Mouse (Mus musculus) brain, embryonic 14.5 days (tissue): ENCODE measurements around the gene Evx2. TPM values are rescaled to one million over a fixed set of nuclear protein-coding genes. Genes with fewer than 3 reads are reported as not detected.
A peak's percentile ranks its signal among the peaks of the same experiment; 100 is the strongest.

Experiments
- DNase-seq: peaks from one replicate; pipeline ENCODE4 v3.0.0-alpha.2; 2011; ENCODE audit warnings: low read depth
- CTCF ChIP-seq: fragments of 200-500 bp; IDR thresholded peaks from 2 replicates; pipeline ENCODE4 v1.5.1; 2012; ENCODE audit warnings: inconsistent platforms, mild to moderate bottlenecking, moderate library complexity, borderline replicate concordance; ENCODE audit not compliant: insufficient read depth, insufficient read length; ENCODE audit errors: extremely low read depth
- POLR2A ChIP-seq: fragments of 200-500 bp; IDR thresholded peaks from 2 replicates; pipeline ENCODE4 v1.6.1; 2012; ENCODE audit warnings: mild to moderate bottlenecking, inconsistent platforms, borderline replicate concordance; ENCODE audit not compliant: poor library complexity, insufficient read depth, insufficient read length, severe bottlenecking; ENCODE audit errors: extremely low read depth
- polyA plus RNA-seq: library from polyadenylated mRNA; depleted of rRNA; stranded (reverse); fragments of >200 nt; gene quantifications from 2 replicates; pipeline ENCODE4 v1.2.3, GENCODE M21; 2012; rRNA removed

Evx2 gene
- 1.7 and 4.6 TPM in 2 replicates for polyA plus RNA-seq

- TF ChIP-seq POLR2A (no peak), CTCF (no peak)
- peak; percentile 47 for DNase-seq
Observed at GRCm38 (mm10) chr2:74659507-74660005, at the start of gene Evx2. Gene Evx2 (minus strand): TSS chr2:74659557.

GRCm38 (mm10) chr2:74708676-74709075 lies 49.3 kb upstream of the Evx2 start:
- TF ChIP-seq CTCF (no peak), POLR2A (no peak)
- no peak for DNase-seq

- DNase-seq: no peak
- no peak for TF ChIP-seq POLR2A
- TF ChIP-seq CTCF: no peak
Observed at GRCm38 (mm10) chr2:74707599-74707998, 48.2 kb upstream of the Evx2 start.

GRCm38 (mm10) chr2:74706393-74706960 lies 47.1 kb upstream of the Evx2 start:
- DNase-seq: no peak
- no peak for TF ChIP-seq CTCF
- no peak for TF ChIP-seq POLR2A

DNA sequence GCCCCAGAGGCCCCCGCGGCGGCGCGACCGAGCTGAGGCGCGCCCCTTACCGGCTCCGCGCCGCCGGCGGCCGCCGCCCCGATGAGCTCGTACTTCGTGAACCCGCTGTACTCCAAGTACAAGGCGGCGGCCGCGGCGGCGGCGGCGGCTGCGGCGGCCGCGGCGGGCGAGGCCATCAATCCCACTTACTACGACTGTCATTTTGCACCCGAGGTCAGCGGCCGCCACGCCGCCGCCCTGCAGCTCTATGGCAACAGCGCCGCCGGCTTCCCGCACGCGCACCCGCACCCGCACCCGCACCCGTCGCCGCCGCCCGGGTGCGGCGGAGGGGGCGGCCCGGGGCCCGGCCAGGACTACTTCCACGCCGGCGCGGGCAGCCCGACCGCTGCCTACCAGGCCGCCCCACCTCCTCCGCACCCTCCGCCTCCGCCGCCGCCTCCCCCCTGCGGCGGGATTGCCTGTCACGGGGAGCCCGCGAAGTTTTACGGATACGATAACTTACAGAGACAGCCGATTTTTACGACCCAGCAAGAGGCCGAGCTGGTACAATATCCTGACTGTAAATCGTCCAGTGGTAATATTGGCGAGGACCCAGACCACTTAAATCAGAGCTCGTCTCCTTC lies 46.2 kb upstream of the Evx2 start:
- DNase-seq: no peak
- no peak for TF ChIP-seq POLR2A

DNA sequence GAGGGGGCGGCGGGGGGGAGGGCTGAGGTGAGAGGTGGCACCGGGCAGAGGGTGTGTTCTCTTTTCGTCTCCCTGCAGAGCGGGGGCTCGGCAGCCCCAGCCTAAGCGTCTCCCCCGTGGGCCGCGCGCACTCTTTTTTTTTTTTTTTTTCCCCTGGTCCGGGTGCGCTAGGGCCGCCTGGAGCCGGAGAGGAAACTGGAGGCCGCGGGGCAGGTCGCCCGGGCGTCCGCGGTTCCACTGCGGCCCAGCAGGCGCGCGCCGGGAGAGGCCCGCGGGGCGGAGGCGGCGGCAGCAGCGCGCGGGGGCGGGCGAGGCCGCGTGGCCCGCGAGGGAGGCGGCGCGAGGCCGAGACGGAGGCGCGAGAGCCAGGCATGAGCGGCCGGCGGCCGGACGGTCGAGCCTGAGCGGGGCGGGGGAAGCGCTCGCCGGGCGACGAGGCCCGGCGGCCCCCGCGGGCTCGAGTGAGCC lies 45.7 kb upstream of the Evx2 start:
- TF ChIP-seq CTCF: no peak
- TF ChIP-seq POLR2A: no peak
- no peak for DNase-seq

- no peak for TF ChIP-seq POLR2A
- no peak for TF ChIP-seq CTCF
- DNase-seq: no peak
Observed at GRCm38 (mm10) chr2:74704393-74704998, 45.1 kb upstream of the Evx2 start, which contains the start of gene Hoxd8. Gene Hoxd8 (plus strand): TSS chr2:74704615.

- TF ChIP-seq POLR2A (no peak), CTCF (no peak)
- DNase-seq: no peak
Observed at GRCm38 (mm10) chr2:74703720-74704392, 44.5 kb upstream of the Evx2 start.

DNA sequence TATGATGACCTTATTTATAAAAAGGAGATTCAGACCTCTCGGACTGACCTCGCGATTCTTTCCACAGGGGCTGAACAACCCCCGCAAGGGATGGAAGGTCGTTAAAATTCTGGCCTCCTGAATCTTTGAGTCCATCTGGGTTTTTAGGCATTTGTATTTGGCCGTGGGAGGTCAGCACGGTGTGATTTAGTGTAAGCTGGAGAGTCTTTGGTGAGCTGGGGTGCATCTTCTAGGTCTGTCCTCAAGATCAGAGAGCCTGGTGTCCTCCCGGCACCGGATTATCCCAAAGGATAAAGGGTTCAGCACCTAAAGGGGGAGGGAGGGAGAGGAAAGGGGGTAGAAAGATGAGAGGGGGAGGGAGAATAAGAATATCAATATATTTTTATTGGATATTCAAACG lies 44.0 kb upstream of the Evx2 start:
- no peak for TF ChIP-seq POLR2A
- TF ChIP-seq CTCF: no peak
- DNase-seq: no peak

GRCm38 (mm10) chr2:74702820-74703219 lies 43.5 kb upstream of the Evx2 start:
- TF ChIP-seq CTCF (no peak), POLR2A (no peak)
- DNase-seq: no peak

GRCm38 (mm10) chr2:74701949-74702819 lies 42.8 kb upstream of the Evx2 start:
- peak; percentile 91 for DNase-seq
- TF ChIP-seq CTCF (peak; percentile 95), POLR2A (no peak)

DNA sequence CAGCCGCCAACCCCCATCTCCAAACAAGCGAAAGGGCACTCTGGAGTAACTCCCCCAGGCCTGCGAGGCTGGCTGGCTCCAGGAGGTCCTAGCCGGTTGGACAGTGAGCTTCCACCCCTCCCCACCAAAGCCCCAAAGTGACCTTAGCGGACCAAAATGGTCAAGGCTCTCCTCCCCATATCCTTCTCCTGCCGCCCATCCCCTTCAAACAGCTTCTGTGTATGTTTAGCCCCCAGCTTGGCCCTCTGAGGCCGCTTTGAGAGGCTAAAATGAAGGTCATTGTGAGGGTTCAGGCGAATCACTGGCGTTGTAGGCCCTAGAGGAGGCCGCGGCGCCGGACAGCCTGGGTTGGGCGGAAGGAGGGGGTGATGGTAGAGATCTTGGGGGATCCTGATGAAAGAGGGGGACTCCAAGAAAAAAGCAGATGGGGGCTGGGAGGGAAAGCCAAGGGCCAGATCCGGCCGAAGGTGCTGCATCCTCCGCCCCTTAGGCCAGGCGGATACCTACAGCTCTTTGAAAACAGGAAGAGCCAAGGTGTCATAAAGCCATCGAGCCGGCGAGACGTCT lies 41.3 kb upstream of the Evx2 start:
- no peak for DNase-seq
- TF ChIP-seq CTCF (no peak), POLR2A (no peak)

GRCm38 (mm10) chr2:74699664-74700545 lies 40.5 kb upstream of the Evx2 start:
- DNase-seq: no peak
- no peak for TF ChIP-seq CTCF
- no peak for TF ChIP-seq POLR2A
